Mouse (Mus musculus): ENCODE data around the gene Tns2.

Tns2 gene

DNA sequence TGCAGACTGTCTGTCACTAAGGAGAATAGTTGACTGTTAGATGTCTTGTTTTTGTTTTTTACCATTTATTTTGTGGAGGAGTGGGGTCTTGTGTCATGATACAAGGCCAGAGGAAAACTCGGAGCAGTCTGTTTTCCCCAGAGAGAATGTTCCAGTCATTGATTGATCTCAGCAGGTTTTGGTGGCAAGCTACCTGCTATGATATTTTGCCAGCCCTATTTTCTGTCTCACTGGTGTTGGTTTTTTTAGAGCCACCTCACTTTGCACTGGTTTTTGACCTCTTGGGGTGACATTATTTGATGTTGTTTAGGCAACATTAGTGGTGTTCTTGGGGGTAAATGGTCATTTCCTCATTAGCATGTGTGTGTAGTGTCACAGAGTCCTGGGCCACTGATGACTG is 8.5 kb upstream of the Tns2 start:
- DNase-seq (ENCODE audit: low spot score in 2 of 2) = no peak

- DNase-seq (ENCODE audit: low spot score in 2 of 2) = no peak
These were observed 8.0 kb upstream of the Tns2 start for GRCm38 (mm10) chr15:102092222-102092621.

- no peak for DNase-seq (ENCODE audit: low spot score in 2 of 2)
These were observed 6.1 kb upstream of the Tns2 start for GRCm38 (mm10) chr15:102094157-102094556.

GRCm38 (mm10) chr15:102094988-102095387 is 5.2 kb upstream of the Tns2 start:
- no peak for DNase-seq (ENCODE audit: low spot score in 2 of 2)

DNA sequence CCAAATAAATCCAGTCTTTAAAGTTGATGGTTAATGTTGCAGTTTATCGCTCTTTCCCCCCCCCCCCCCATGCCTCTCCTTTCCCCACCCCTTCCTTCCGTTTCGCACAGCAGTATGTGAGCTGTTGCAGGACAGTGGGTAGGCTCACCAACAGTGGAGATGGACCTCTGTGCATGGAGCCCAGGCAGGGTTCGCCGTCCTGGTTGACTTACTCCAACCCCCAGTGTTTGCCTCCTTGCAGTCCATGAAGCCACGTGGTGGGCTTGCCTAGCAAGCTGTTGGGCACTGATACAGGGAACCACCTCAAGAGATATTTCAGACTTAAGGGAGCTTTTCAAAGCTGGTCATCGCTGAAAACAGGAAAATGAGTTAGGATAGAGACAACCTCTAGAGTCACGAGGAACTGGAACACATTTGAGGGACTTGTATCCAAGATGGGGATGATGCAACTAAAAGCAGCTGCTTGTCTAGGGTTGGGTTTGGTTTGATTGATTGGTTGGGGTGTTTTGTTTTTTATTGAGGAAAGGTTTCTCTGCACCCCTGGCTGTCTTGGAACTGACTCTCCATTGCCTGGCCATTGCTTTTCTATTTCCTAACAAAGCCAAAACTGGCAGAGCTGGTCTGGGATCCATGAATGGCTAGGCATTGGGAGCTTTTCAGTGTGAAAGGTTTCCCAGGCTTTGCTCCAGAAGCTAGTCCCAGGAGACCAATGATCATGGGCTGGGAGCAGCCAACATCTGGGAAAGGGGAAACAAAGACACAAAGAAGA is 2.9 kb upstream of the Tns2 start:
- no peak for DNase-seq (ENCODE audit: low spot score in 2 of 2)

DNA sequence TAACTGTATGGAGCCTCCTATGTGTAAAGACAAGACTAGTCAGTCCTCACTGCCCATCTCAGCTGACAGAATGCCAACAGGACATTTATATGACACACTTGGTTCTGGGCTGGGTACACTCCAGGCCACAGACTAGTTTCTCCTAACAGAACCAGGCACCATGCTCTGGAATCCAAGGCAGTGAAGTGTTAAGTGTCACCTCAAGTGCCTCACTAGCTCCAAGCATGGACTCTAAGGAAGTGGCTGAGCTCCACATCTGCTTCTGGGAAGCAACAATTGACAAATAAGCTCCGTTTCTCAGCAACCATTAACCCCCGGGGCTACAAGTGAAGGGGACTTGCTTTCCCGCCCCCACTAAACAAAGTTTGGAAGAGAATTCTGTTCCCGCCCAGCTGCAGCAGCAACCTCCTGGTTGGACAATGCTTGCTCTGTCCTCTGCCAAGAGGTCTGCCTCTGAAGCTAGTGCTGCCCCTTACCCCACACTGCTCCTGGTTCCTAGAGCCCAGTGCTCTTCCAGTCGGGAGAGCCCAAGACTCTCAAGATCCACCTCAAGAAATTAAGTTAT is 2.1 kb upstream of the Tns2 start:
- DNase-seq (ENCODE audit: low spot score in 2 of 2) = no peak

GRCm38 (mm10) chr15:102099260-102099659 is 953 bp upstream of the Tns2 start:
- no peak for DNase-seq (ENCODE audit: low spot score in 2 of 2)

GRCm38 (mm10) chr15:102099771-102100160 is 447 bp upstream of the Tns2 start:
- no peak for DNase-seq (ENCODE audit: low spot score in 2 of 2)

DNA sequence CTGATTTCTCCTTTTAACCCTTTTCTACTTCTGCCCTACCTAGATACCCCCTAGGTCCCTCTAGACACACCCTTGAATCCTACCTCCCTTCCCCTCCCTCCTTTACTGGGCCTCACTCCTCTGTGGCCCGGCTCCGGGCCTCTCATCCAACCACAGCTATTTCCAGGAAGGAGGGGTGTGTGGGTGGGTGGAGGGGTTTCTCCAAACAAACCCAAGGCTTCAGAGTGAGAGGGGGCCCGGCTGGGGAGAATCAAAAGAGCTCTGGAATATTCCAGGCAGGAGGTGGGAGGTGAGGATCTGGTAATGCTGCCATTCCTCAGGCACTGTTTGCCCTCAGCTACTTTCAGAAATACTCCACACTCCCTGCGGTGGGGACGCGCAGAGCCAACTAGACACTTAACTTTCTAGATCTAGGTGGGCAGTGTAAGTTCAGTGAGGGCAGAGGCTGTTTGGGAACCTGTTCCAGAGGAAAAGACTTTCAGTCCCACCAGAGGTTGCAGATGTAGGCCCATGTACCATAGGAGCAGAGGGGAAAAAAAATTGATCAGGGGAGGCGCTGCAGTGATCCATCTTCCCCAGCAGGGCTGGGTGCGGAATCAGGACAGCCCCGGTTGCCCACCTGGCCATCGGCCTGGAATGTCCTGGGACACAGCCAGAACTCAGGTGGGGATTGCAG is 921 bp downstream of the Tns2 start:
- DNase-seq (ENCODE audit: low spot score in 2 of 2) = no peak

- DNase-seq (ENCODE audit: low spot score in 2 of 2) = no peak
These were observed 1.7 kb downstream of the Tns2 start for GRCm38 (mm10) chr15:102101672-102102541.

GRCm38 (mm10) chr15:102102548-102103121 is 2.4 kb downstream of the Tns2 start:
- no peak for DNase-seq (ENCODE audit: low spot score in 2 of 2)

DNA sequence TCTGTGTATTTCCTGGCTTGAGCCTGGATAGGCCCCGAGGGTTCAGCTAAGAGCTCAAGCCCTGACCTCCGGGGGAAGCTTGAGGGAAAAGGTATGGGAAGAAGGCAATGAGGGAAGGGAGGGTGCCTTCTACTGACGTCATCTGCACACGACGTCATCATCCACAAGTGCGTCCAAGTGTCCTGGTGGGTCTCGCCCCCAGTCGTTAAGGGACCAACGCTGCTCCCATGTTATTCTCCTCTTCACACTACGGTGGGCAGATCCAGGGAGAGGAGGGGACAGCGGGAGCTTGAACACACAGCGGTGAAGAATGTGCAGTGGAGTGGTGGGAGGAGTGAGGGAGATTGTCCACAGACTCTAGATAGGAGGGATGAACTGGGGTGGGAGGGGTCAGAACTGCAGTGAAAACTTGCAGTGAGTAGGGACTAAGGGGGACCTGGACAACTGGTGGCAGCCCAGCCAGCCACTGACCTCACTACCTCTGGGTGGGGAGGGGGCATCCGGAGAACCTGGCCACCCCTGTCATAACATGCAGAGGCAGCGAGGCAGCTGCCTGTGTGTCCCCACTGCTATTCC is 3.2 kb downstream of the Tns2 start:
- DNase-seq (ENCODE audit: low spot score in 2 of 2) = no peak

GRCm38 (mm10) chr15:102103947-102104555 is 3.8 kb downstream of the Tns2 start:
- DNase-seq (ENCODE audit: low spot score in 2 of 2) = no peak

DNA sequence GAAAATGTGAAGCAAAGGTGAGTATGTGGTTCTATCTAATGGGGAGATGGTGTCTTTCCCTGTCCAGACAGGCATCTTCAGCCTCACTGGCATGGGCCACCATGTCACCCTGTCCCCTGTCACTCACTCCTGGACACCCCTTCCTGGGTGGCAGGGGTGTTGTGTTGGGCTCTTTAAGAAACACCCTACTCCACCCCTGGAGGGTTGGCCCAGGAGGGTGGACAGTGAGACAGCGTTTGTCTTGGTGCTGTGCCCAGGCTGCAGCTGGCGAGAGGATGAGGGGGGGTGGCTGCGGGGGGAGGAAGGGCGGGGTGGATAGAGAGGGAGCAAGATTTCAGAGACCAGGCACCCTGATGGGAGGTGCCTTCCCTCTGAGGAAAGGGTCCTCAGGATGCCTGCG is 5.1 kb downstream of the Tns2 start:
- no peak for DNase-seq (ENCODE audit: low spot score in 2 of 2)

DNA sequence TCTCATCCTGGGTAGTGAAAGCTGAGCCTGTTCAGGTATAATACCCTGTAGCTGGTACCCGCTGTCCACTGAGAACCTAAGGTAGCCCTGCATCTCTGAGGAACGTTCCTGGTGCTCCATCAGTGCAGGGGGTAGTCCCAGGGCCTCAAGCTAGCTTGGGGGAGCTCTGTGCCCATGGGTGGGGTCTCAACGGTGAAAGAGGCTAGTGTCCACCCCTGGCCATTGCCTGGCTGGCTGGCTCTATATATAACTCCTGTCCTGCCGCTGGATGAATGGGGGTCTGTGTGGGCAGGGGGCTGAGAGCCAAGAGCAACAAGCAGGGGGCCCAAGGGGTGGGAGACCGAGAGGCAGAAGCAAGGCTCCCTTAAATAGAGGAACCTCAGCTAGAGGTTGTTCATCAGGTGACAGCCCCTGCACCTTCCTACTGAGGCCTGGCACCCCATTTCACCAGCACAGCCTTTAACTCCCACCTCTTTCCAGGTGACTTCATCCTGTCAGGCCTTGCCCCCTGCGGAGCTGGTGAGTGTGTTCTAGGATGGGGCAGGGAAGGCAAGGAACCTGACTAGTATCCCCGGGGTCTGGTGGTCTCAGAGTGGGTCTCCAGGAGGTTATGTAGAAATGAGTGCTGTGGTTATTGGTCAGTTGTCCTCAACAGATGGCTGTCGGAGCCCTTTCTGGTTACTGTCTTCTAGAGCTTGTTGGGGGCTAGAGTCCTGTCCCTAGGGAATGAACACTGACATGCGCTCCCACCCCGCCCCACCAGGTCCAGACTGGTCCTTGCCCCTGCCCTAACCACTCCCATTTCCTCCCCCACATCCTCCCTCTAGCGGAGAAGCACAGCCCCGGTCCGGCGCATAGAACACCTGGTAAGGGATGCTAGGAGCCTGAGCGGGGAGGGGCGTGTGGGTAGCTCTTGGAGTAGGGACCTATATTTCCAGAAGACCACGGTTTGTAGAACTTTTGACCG is 5.8 kb downstream of the Tns2 start:
- DNase-seq (ENCODE audit: low spot score in 2 of 2) = no peak

DNA sequence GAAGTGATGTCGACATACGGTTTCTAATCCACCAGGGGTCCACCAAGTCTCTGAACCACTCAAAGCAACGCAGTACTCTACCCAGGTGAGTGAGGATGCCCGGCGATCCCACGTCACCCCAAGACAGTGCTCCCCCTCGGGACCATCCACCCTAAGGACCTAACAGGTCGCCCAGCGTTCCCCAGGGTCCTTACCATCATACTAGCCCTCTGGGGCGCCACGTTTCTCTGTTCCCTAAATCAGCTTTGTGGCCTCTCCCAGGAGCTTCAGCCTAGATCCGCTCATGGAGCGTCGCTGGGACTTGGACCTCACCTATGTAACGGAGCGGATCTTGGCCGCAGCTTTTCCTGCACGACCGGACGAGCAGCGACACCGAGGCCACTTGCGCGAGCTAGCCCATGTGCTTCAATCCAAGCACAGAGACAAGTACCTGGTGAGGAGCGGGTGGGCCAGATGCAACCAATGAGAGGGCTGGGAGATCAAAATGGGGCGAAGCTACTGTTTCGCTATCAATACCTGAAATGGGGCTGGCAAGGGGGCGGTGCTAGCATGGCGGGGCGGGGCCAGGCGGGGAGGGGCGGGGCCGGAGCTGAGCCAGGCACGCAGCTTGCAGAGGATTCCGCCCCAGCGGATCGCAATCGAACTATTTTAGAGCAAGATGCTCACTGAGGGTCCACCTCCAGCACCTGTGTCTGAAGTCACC is 6.7 kb downstream of the Tns2 start:
- no peak for DNase-seq (ENCODE audit: low spot score in 2 of 2)

DNA sequence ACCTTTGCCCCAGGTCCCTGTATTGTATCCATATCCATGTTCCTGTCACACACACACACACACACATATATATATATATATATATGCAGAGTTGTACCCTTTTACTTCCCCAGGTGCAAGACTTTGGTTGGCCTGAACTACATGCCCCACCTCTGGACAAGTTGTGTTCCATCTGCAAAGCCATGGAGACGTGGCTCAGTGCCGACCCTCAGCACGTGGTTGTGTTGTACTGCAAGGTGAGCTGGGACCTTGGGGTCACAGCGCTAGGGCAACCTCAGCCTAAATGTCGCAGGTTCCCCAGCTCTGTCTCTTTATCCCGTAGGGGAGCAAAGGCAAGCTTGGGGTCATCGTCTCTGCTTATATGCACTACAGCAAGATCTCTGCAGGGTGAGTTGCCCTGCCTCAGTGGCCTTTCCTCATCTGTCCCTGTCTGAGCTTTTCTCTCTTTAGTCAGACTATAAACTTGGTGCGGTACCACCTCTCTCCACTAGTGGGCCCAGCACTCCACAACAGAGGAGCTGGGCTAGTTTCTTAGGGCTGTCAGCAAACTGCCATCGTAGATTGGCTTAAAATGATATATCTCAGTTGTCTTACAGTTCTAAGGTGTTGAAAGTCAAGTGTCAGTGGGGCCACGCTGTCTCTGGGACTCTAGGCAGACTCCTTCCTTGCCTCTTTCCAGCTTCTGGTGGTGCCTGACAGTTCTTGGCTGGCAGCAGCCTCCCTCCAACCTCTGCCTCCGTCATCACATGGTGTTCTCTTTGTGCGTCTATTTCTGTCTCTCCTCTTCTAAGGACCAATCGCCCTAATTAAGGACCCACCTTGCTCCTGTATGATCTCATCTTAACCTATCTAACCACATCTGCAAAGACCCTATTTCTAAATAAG is 7.7 kb downstream of the Tns2 start:
- peak; percentile 57 to 86 for DNase-seq (ENCODE audit: low spot score in 2 of 2)

Data from spleen, postnatal 10 days (tissue).